Mouse (Mus musculus) ES-E14 (cell line): Measurements from ENCODE around the gene Pon3. TPM values are rescaled to one million over a fixed set of nuclear protein-coding genes. Genes with fewer than 3 reads are reported as not detected.

Experiments
- DNase-seq: peaks from one replicate; pipeline ENCODE4 v3.0.0-alpha.2; 2013; ENCODE audit warnings: low read depth, low spot score
- H3K27ac ChIP-seq: 2 replicates; pipeline ENCODE4 v1.5.1; 2012; ENCODE audit warnings: low read depth, mild to moderate bottlenecking, low read length, moderate library complexity, mixed read lengths; ENCODE audit not compliant: poor library complexity, insufficient read depth, severe bottlenecking
- H3K36me3 ChIP-seq: 2 replicates; pipeline ENCODE4 v1.6.1; 2012; ENCODE audit warnings: mild to moderate bottlenecking, low read length, moderate library complexity, mixed read lengths; ENCODE audit not compliant: control insufficient read depth, poor library complexity, insufficient read depth, severe bottlenecking
- H3K4me1 ChIP-seq, 2 experiments: fragments of 150-350 bp in 1 of 2; sonication (generic) in 1 of 2; 2 replicates each; pipeline ENCODE4 v1.6.1; 2012; ENCODE audit warnings: low read length in 2 of 2, mild to moderate bottlenecking in 1 of 2, mixed read lengths in 1 of 2; ENCODE audit not compliant: control insufficient read depth in 2 of 2, insufficient read depth in 2 of 2, poor library complexity in 1 of 2
- H3K4me3 ChIP-seq, 2 experiments: fragments of 150-350 bp in 1 of 2; sonication (generic) in 1 of 2; 2 replicates each; pipeline ENCODE4 v1.5.1; 2012; ENCODE audit warnings: low read length in 2 of 2, low read depth in 1 of 2, mild to moderate bottlenecking in 1 of 2, mixed read lengths in 1 of 2; ENCODE audit not compliant: insufficient read depth in 1 of 2, poor library complexity in 1 of 2, severe bottlenecking in 1 of 2
- H3K9ac ChIP-seq: 2 replicates; pipeline ENCODE4 v1.6.1; 2012; ENCODE audit warnings: low read depth, mild to moderate bottlenecking, low read length, mixed read lengths; ENCODE audit not compliant: poor library complexity, insufficient read depth, severe bottlenecking
- H3K9me3 ChIP-seq: fragments of 150-350 bp; sonication (generic); 2 replicates; pipeline ENCODE4 v1.6.1; 2012; ENCODE audit warnings: low read depth, mild to moderate bottlenecking, low read length; ENCODE audit not compliant: control insufficient read depth, insufficient read depth
- CHD2 ChIP-seq: IDR thresholded peaks from 2 replicates; pipeline ENCODE4 v1.6.1; 2014; ENCODE audit warnings: mild to moderate bottlenecking, low read depth, low read length, inconsistent platforms
- HCFC1 ChIP-seq: IDR thresholded peaks from 2 replicates; pipeline ENCODE4 v1.6.1; 2012; ENCODE audit warnings: low read length, inconsistent platforms, borderline replicate concordance; ENCODE audit not compliant: insufficient read depth
- MAFK ChIP-seq: IDR thresholded peaks from 2 replicates; pipeline ENCODE4 v1.6.1; 2014; ENCODE audit warnings: mild to moderate bottlenecking, low read depth, low read length, inconsistent platforms; ENCODE audit not compliant: insufficient read depth
- ZC3H11A ChIP-seq: IDR thresholded peaks from 2 replicates; pipeline ENCODE4 v1.6.1; 2012; ENCODE audit warnings: low read depth, mild to moderate bottlenecking, inconsistent platforms, low read length, borderline replicate concordance
- ZNF384 ChIP-seq: IDR thresholded peaks from 2 replicates; pipeline ENCODE4 v1.6.1; 2012; ENCODE audit warnings: low read depth, low read length, inconsistent platforms
- in situ Hi-C, 2 experiments: fragments of 600-800 bp; cut with MboI; formaldehyde crosslinking; loops; one replicate each; pipeline ENCODE4 v1.15.1; 2025; ENCODE audit warnings: low sequenced_read_pairs in 2 of 2, inconsistent platforms in 1 of 2; ENCODE audit not compliant: unreplicated experiment in 2 of 2
- total RNA-seq: library from RNA; depleted of rRNA; stranded (reverse); fragments of 300-350 nt; gene quantifications from 2 replicates; pipeline ENCODE4 v1.2.3, GENCODE M21; 2012

The Pon3 gene
- total RNA-seq, 1 experiment, result 2.3 TPM

DNA sequence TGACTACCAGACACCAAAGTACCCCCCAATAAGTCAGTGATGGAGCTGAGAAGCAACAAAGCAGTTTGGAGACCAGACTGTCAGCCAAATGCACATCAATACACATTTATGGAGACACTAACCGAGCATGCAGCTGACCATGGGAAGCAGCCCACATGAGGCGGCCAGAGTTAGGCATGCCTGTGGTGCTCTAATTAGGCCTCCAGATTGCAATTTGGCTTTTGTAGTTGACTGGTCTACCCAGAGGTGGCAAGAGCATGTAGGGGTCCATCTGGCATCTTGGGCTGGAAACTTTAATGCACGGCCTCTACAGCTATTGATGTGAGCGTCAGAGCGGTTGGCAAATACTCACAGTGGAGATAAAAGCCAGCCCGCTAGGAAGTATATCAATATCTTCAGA lies 10.2 kb downstream of the Pon3 start:
- Histone ChIP-seq H3K4me1 (no peaks in the 10 kb centered on the region), H3K36me3 (no peaks in the 10 kb centered on the region), H3K9me3 (no peaks in the 10 kb centered on the region), H3K9ac (no peak overlapping the region), H3K27ac (no peak overlapping the region), H3K4me3 (no peak overlapping the region)
- in situ Hi-C loops, result no loop called here
- TF ChIP-seq MAFK, result no peak
- TF ChIP-seq ZNF384, result no peak
- no peak for TF ChIP-seq ZC3H11A
- TF ChIP-seq CHD2, result no peak
- DNase-seq, result no peak

- DNase-seq, result no peak
- H3K4me1 ChIP-seq, result no peaks in the 10 kb centered on the region
- in situ Hi-C loops, result no loop called here
- no peak overlapping the region for H3K9ac ChIP-seq
- H3K27ac ChIP-seq, result no peak overlapping the region
- no peaks in the 10 kb centered on the region for H3K36me3 ChIP-seq
- TF ChIP-seq ZNF384, result no peak
- no peak overlapping the region for H3K4me3 ChIP-seq
- H3K9me3 ChIP-seq, result no peaks in the 10 kb centered on the region
Measured at GRCm38 (mm10) chr6:5238799-5239198, 17.3 kb downstream of the Pon3 start.

- Histone ChIP-seq H3K4me3 (no peak overlapping the region), H3K9me3 (no peaks in the 10 kb centered on the region), H3K4me1 (no peaks in the 10 kb centered on the region), H3K27ac (no peak overlapping the region), H3K36me3 (no peaks in the 10 kb centered on the region), H3K9ac (no peak overlapping the region)
- no peak for TF ChIP-seq HCFC1
- TF ChIP-seq ZNF384, result no peak
- TF ChIP-seq MAFK, result no peak
- TF ChIP-seq ZC3H11A, result no peak
- no peak for TF ChIP-seq CHD2
- no peak for DNase-seq
- in situ Hi-C loops, result no loop called here
Measured at GRCm38 (mm10) chr6:5237510-5237909, 18.6 kb downstream of the Pon3 start.

DNA sequence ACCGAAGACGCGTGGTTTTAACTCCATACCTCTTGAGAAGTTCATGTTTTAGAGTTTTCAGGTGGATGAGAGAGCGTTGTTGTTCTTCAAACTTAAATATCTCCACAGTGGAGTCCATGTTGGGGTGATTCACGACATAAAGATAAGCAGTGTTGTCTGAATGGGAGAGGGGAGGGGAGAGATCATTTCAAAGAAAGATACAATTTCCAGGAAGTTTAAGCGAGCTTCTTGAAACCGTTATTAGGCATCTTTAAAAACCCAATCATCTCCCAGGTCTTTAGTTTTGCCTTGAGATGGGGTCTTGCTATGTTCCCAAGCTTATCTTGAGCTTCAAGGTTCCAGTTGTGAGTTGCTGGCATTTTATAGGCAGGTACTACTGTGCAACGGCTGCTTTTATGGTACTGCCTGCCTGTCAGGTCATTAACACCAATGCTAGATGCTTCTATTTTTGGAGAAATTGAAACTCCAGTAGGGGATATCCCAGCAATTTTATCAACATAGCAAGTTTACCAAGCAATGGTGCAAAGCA lies 19.2 kb downstream of the Pon3 start:
- Histone ChIP-seq H3K36me3 (no peaks in the 10 kb centered on the region), H3K4me3 (no peak overlapping the region), H3K9me3 (no peaks in the 10 kb centered on the region), H3K27ac (no peak overlapping the region), H3K4me1 (no peaks in the 10 kb centered on the region), H3K9ac (no peak overlapping the region)
- TF ChIP-seq CHD2 (no peak), MAFK (no peak), ZNF384 (no peak), HCFC1 (no peak), ZC3H11A (no peak)
- in situ Hi-C loops, result no loop called here
- DNase-seq, result no peak

DNA sequence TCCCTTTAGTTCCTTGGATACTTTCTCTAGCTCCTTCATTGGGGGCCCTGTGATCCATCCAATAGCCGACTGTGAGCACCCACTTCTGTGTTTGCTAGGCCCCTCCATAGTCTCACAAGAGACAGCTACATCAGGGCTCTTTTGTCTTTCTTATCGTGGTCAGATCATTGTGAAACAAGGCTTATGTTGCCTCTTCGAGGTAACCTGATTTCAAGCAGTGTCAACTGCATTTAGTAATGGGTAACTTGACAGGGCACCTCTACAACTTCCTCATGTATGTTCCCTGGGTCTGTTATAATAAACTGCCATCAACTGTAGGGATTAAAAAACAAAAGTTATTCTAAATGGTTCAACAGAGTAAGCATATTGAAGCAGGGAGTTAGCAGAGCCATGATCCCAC lies 21.5 kb downstream of the Pon3 start:
- TF ChIP-seq HCFC1 (no peak), ZNF384 (no peak), ZC3H11A (no peak), MAFK (no peak), CHD2 (no peak)
- in situ Hi-C loops, result no loop called here
- Histone ChIP-seq H3K27ac (no peak overlapping the region), H3K9me3 (no peaks in the 10 kb centered on the region), H3K4me1 (no peaks in the 10 kb centered on the region), H3K9ac (no peak overlapping the region), H3K4me3 (no peak overlapping the region), H3K36me3 (no peaks in the 10 kb centered on the region)
- DNase-seq, result no peak
